Mouse (Mus musculus): ENCODE measurements at regions not wholly inside any gene's neighbourhood (a gene's known extent, or its start where the extent isn't known, plus 50 kb on each side); places are given as distances from the start of the nearest gene placed in this dataset.

- Histone ChIP-seq H3K4me1 (ENCODE audit: control insufficient read depth, insufficient read depth, low read length) (no peaks in the 10 kb centered on the region), H3K4me3 (ENCODE audit: low read length) (no peak overlapping the region), H3K27ac (ENCODE audit: low read length) (no peak overlapping the region), H3K27me3 (replicated peaks; ENCODE audit: control insufficient read depth, insufficient read depth, low read length) (no peaks in the 10 kb centered on the region), H3K9me3 (ENCODE audit: control insufficient read depth, low read length) (no peaks in the 10 kb centered on the region), H3K4me2 (ENCODE audit: low read depth, low read length) (no peak overlapping the region), H3K9ac (ENCODE audit: low read depth, low read length) (no peak overlapping the region), H3K36me3 (ENCODE audit: control insufficient read depth, insufficient read depth, low read length) (no peaks in the 10 kb centered on the region)
- ATAC-seq: no peak
- WGBS: 74% methylated on average over 5 of the region's 5 CpGs
Measured at GRCm38 (mm10) chr9:33774178-33774577, 711.5 kb upstream of the Kirrel3 start.

GRCm38 (mm10) chr9:33790617-33791016, 695.1 kb upstream of the Kirrel3 start:
- H3K4me3 ChIP-seq (ENCODE audit: low read length): no peak overlapping the region
- H3K4me2 ChIP-seq (ENCODE audit: low read depth, low read length): no peak overlapping the region
- no peaks in the 10 kb centered on the region for H3K36me3 ChIP-seq (ENCODE audit: control insufficient read depth, insufficient read depth, low read length)
- H3K9ac ChIP-seq (ENCODE audit: low read depth, low read length): no peak overlapping the region
- H3K27ac ChIP-seq (ENCODE audit: low read length): no peak overlapping the region
- no peaks in the 10 kb centered on the region for H3K27me3 ChIP-seq (replicated peaks; ENCODE audit: control insufficient read depth, insufficient read depth, low read length)
- 75% methylated on average over 4 of the region's 4 CpGs for WGBS
- no peaks in the 10 kb centered on the region for H3K4me1 ChIP-seq (ENCODE audit: control insufficient read depth, insufficient read depth, low read length)
- H3K9me3 ChIP-seq (ENCODE audit: control insufficient read depth, low read length): no peaks in the 10 kb centered on the region
- no peak for ATAC-seq

- no peaks in the 10 kb centered on the region for H3K36me3 ChIP-seq (ENCODE audit: control insufficient read depth, insufficient read depth, low read length)
- no peak for ATAC-seq
- no peaks in the 10 kb centered on the region for H3K4me1 ChIP-seq (ENCODE audit: control insufficient read depth, insufficient read depth, low read length)
- no peak overlapping the region for H3K9ac ChIP-seq (ENCODE audit: low read depth, low read length)
- H3K4me3 ChIP-seq (ENCODE audit: low read length): no peak overlapping the region
- no peak overlapping the region for H3K27ac ChIP-seq (ENCODE audit: low read length)
- H3K4me2 ChIP-seq (ENCODE audit: low read depth, low read length): no peak overlapping the region
- WGBS: 75% methylated on average over 6 of the region's 6 CpGs
- no peaks in the 10 kb centered on the region for H3K27me3 ChIP-seq (replicated peaks; ENCODE audit: control insufficient read depth, insufficient read depth, low read length)
- no peaks in the 10 kb centered on the region for H3K9me3 ChIP-seq (ENCODE audit: control insufficient read depth, low read length)
Measured at GRCm38 (mm10) chr9:33800250-33800649, 685.4 kb upstream of the Kirrel3 start.

- Histone ChIP-seq H3K4me1 (ENCODE audit: control insufficient read depth, insufficient read depth, low read length) (no peaks in the 10 kb centered on the region), H3K27me3 (replicated peaks; ENCODE audit: control insufficient read depth, insufficient read depth, low read length) (no peaks in the 10 kb centered on the region), H3K36me3 (ENCODE audit: control insufficient read depth, insufficient read depth, low read length) (no peaks in the 10 kb centered on the region), H3K27ac (ENCODE audit: low read length) (no peak overlapping the region), H3K9me3 (ENCODE audit: control insufficient read depth, low read length) (no peaks in the 10 kb centered on the region), H3K9ac (ENCODE audit: low read depth, low read length) (no peak overlapping the region), H3K4me2 (ENCODE audit: low read depth, low read length) (no peak overlapping the region), H3K4me3 (ENCODE audit: low read length) (no peak overlapping the region)
- no peak for ATAC-seq
- WGBS: 40% methylated on average over 1 of the region's 1 CpGs
Measured at GRCm38 (mm10) chr9:33800763-33801162, 684.9 kb upstream of the Kirrel3 start.

GRCm38 (mm10) chr9:33814739-33815368, 670.8 kb upstream of the Kirrel3 start:
- WGBS: 32% methylated on average over 5 of the region's 5 CpGs
- Histone ChIP-seq H3K9ac (ENCODE audit: low read depth, low read length) (no peak overlapping the region), H3K36me3 (ENCODE audit: control insufficient read depth, insufficient read depth, low read length) (no peaks in the 10 kb centered on the region), H3K4me3 (ENCODE audit: low read length) (no peak overlapping the region), H3K4me2 (ENCODE audit: low read depth, low read length) (no peak overlapping the region), H3K27me3 (replicated peaks; ENCODE audit: control insufficient read depth, insufficient read depth, low read length) (no peaks in the 10 kb centered on the region), H3K9me3 (ENCODE audit: control insufficient read depth, low read length) (no peaks in the 10 kb centered on the region), H3K4me1 (ENCODE audit: control insufficient read depth, insufficient read depth, low read length) (peaks cover 3% of the 10 kb centered on the region; the same call in 1 of the 2 replicates), H3K27ac (ENCODE audit: low read length) (no peak overlapping the region)
- ATAC-seq: peak; percentile 85

- Histone ChIP-seq H3K4me2 (ENCODE audit: low read depth, low read length) (no peak overlapping the region), H3K4me3 (ENCODE audit: low read length) (no peak overlapping the region), H3K27me3 (replicated peaks; ENCODE audit: control insufficient read depth, insufficient read depth, low read length) (no peaks in the 10 kb centered on the region), H3K9me3 (ENCODE audit: control insufficient read depth, low read length) (no peaks in the 10 kb centered on the region), H3K9ac (ENCODE audit: low read depth, low read length) (no peak overlapping the region), H3K27ac (ENCODE audit: low read length) (no peak overlapping the region), H3K36me3 (ENCODE audit: control insufficient read depth, insufficient read depth, low read length) (no peaks in the 10 kb centered on the region), H3K4me1 (ENCODE audit: control insufficient read depth, insufficient read depth, low read length) (no peaks in the 10 kb centered on the region)
- no peak for ATAC-seq
- WGBS: 67% methylated on average over 9 of the region's 9 CpGs
Measured at GRCm38 (mm10) chr9:33822574-33823394, 662.9 kb upstream of the Kirrel3 start.

- Histone ChIP-seq H3K27ac (ENCODE audit: low read length) (no peak overlapping the region), H3K4me1 (ENCODE audit: control insufficient read depth, insufficient read depth, low read length) (no peaks in the 10 kb centered on the region), H3K9ac (ENCODE audit: low read depth, low read length) (no peak overlapping the region), H3K9me3 (ENCODE audit: control insufficient read depth, low read length) (no peaks in the 10 kb centered on the region), H3K36me3 (ENCODE audit: control insufficient read depth, insufficient read depth, low read length) (no peaks in the 10 kb centered on the region), H3K4me3 (ENCODE audit: low read length) (no peak overlapping the region), H3K27me3 (replicated peaks; ENCODE audit: control insufficient read depth, insufficient read depth, low read length) (no peaks in the 10 kb centered on the region), H3K4me2 (ENCODE audit: low read depth, low read length) (no peak overlapping the region)
- ATAC-seq: no peak
- WGBS: 79% methylated on average over 4 of the region's 4 CpGs
Measured at GRCm38 (mm10) chr9:33826116-33826515, 659.6 kb upstream of the Kirrel3 start.

GRCm38 (mm10) chr9:33827409-33827808, 658.3 kb upstream of the Kirrel3 start:
- Histone ChIP-seq H3K4me2 (ENCODE audit: low read depth, low read length) (no peak overlapping the region), H3K9ac (ENCODE audit: low read depth, low read length) (no peak overlapping the region), H3K36me3 (ENCODE audit: control insufficient read depth, insufficient read depth, low read length) (no peaks in the 10 kb centered on the region), H3K4me3 (ENCODE audit: low read length) (no peak overlapping the region), H3K27me3 (replicated peaks; ENCODE audit: control insufficient read depth, insufficient read depth, low read length) (no peaks in the 10 kb centered on the region), H3K27ac (ENCODE audit: low read length) (no peak overlapping the region), H3K4me1 (ENCODE audit: control insufficient read depth, insufficient read depth, low read length) (no peaks in the 10 kb centered on the region), H3K9me3 (ENCODE audit: control insufficient read depth, low read length) (no peaks in the 10 kb centered on the region)
- no peak for ATAC-seq
- WGBS: 76% methylated on average over 2 of the region's 2 CpGs

- H3K36me3 ChIP-seq (ENCODE audit: control insufficient read depth, insufficient read depth, low read length): no peaks in the 10 kb centered on the region
- H3K4me1 ChIP-seq (ENCODE audit: control insufficient read depth, insufficient read depth, low read length): no peaks in the 10 kb centered on the region
- H3K9ac ChIP-seq (ENCODE audit: low read depth, low read length): no peak overlapping the region
- H3K9me3 ChIP-seq (ENCODE audit: control insufficient read depth, low read length): no peaks in the 10 kb centered on the region
- H3K27ac ChIP-seq (ENCODE audit: low read length): no peak overlapping the region
- H3K4me3 ChIP-seq (ENCODE audit: low read length): no peak overlapping the region
- H3K4me2 ChIP-seq (ENCODE audit: low read depth, low read length): no peak overlapping the region
- peak; percentile 98 for ATAC-seq
- H3K27me3 ChIP-seq (replicated peaks; ENCODE audit: control insufficient read depth, insufficient read depth, low read length): no peaks in the 10 kb centered on the region
- 59% methylated on average over 1 of the region's 1 CpGs for WGBS
Measured at GRCm38 (mm10) chr9:33837666-33838380, 647.9 kb upstream of the Kirrel3 start.
